Mouse (Mus musculus) gastrocnemius, postnatal 25 days (tissue): ENCODE measurements around the gene Maml3. TPM values are rescaled to one million over a fixed set of nuclear protein-coding genes. Genes with fewer than 3 reads are reported as not detected.

ENCODE experiments used
- DNase-seq: peaks from one replicate; pipeline ENCODE4 v3.0.0; 2022
- total RNA-seq, 2 experiments: library from RNA; stranded (reverse); gene quantifications; 1 replicate in 1 of 2; 2 replicates in 1 of 2; pipeline ENCODE4 v1.2.3; 2021

The Maml3 gene
- total RNA-seq, 2 experiments from 2014 or later = 2.4 to 2.5 TPM

GRCm38 (mm10) chr3:52003663-52004062, 101.2 kb downstream of the Maml3 start:
- no peak for DNase-seq

GRCm38 (mm10) chr3:52001518-52001895, 103.4 kb downstream of the Maml3 start:
- no peak for DNase-seq

- DNase-seq = no peak
Observed at GRCm38 (mm10) chr3:52000871-52001517, 103.9 kb downstream of the Maml3 start.

GRCm38 (mm10) chr3:51999671-52000437, 105.0 kb downstream of the Maml3 start:
- DNase-seq = peak; percentile 33

- DNase-seq = no peak
Observed at GRCm38 (mm10) chr3:51998511-51999399, 106.1 kb downstream of the Maml3 start.

- DNase-seq = no peak
Observed at GRCm38 (mm10) chr3:51997616-51998015, 107.3 kb downstream of the Maml3 start.

GRCm38 (mm10) chr3:51986507-51986906, 118.4 kb downstream of the Maml3 start:
- DNase-seq = no peak

GRCm38 (mm10) chr3:51981496-51981895, 123.4 kb downstream of the Maml3 start:
- no peak for DNase-seq

GRCm38 (mm10) chr3:51977654-51978352, 127.1 kb downstream of the Maml3 start:
- no peak for DNase-seq

- DNase-seq = no peak
Observed at GRCm38 (mm10) chr3:51974601-51975000, 130.3 kb downstream of the Maml3 start.

- no peak for DNase-seq
Observed at GRCm38 (mm10) chr3:51974153-51974552, 130.7 kb downstream of the Maml3 start.

- DNase-seq = no peak
Observed at GRCm38 (mm10) chr3:51972576-51972975, 132.3 kb downstream of the Maml3 start.

GRCm38 (mm10) chr3:51970489-51970888, 134.4 kb downstream of the Maml3 start:
- no peak for DNase-seq

GRCm38 (mm10) chr3:51969451-51969850, 135.4 kb downstream of the Maml3 start:
- no peak for DNase-seq

GRCm38 (mm10) chr3:51965841-51966240, 139.0 kb downstream of the Maml3 start:
- no peak for DNase-seq

GRCm38 (mm10) chr3:51965436-51965835, 139.4 kb downstream of the Maml3 start:
- DNase-seq = no peak

GRCm38 (mm10) chr3:51965008-51965407, 139.9 kb downstream of the Maml3 start:
- no peak for DNase-seq

GRCm38 (mm10) chr3:51963891-51964593, 140.8 kb downstream of the Maml3 start:
- DNase-seq = no peak

GRCm38 (mm10) chr3:51963151-51963791, 141.6 kb downstream of the Maml3 start:
- no peak for DNase-seq

- DNase-seq = no peak
Observed at GRCm38 (mm10) chr3:51958751-51959150, 146.1 kb downstream of the Maml3 start.

GRCm38 (mm10) chr3:51954441-51954840, 150.4 kb downstream of the Maml3 start:
- no peak for DNase-seq
